Mouse (Mus musculus) lung, postnatal 14 days (tissue): Measurements from ENCODE around the gene Zfp715.

Source experiments
- DNase-seq: peaks from one replicate; pipeline ENCODE4 v3.0.0; 2021

Zfp715 gene

DNA sequence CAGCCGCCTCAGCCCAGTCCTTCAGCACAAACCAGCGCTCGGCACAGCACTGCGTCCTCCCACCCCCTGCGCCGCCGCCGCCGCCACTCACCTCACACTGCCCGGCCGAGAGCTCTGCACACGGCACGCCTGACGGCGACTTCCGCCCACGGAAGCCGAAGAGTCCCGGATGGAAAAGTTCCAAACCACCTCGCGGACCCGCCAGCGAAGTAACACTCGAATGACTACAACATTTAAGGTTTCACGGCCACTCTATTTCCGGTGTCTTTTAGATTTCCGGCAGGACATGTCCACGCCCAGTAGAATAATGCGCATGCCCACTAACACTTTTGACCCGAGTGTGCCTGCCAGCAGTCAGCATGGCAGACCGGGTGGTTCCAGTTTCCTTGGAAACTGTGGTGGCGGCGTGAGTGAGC lies at the start of gene Zfp715:
TSS of gene Zfp715 (minus strand) at position 282 of the 416 bp plus-strand sequence.
- peak; percentile 92 for DNase-seq

- DNase-seq: no peak
These were observed 48.9 kb upstream of the Zfp715 start for GRCm38 (mm10) chr7:43362021-43362420.

DNA sequence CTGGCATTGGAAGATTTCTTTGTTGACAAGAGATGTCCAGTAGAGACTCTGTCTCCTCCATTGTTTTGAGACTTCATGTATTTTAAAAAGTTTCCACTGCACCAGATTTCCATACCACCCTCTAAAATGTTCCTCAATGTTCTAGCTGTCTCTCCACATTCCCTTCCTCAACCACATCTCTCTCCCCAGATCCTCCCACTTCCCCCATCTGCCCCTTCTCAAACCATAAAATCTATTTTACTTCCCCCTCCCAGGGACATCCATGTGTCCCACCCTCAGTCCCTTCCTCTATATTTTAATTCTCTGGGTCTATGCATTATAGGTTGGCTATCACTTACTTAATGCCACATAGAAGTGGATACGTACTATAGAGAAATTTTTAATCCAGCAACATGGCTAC lies 48.3 kb upstream of the Zfp715 start:
- DNase-seq: no peak

- no peak for DNase-seq
These were observed 45.5 kb upstream of the Zfp715 start for GRCm38 (mm10) chr7:43358556-43358955.

DNA sequence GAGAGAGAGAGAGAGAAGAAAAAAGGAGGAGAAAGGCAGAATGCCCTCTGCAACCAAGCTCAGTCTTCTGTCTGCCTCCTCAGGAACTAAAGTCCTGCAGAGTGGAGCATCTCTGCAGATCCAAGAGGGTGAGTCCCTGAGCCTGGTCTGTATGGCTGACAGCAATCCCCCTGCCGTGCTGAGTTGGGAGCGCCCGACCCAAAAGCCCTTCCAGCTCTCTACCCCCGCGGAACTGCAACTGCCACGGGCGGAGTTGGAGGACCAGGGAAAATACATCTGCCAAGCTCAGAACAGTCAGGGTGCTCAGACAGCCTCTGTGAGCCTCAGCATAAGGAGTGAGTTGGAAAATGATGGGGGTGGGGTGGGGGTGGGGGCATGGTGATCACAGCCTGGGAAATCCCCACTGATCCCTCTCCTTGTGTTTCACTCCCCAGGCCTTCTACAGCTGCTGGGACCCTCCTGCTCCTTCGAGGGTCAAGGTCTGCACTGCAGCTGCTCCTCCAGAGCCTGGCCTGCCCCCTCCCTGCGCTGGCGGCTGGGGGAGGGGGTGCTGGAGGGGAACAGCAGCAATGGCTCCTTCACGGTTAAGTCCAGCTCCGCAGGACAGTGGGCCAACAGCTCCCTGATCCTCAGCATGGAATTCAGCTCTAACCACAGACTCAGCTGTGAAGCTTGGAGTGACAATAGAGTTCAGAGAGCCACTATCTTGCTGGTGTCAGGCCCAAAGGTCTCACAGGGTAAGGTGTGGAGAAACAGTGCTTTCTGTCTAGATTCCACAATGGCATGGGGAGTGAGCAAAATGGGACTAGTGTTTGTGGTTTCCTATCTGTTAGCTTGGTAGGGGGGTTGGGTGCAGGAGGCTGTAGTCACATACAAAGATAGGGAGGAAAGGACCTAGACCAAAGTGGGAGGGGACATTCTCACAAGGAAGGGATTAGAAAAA lies 42.1 kb upstream of the Zfp715 start:
- no peak for DNase-seq

GRCm38 (mm10) chr7:43353758-43354157 lies 40.7 kb upstream of the Zfp715 start:
- DNase-seq: no peak

DNA sequence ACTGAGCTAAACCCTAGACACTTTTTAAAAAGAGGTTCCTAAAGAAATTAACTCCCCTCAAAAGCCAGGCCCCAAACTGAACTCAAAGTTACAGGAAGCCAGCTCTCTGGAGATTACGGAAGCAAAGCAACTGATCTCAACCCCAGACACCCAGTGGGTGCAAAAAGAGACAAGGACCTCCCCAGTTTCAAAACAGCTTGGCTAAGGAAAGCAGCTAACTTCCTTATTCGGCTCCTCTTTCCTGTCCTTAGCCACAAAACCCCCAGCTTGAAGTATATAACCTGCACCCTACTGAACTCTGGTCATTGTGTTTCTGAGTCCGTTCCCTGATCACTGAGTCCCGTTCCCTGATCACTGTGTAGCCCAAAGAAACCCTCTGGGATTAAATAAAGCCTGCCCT lies 40.0 kb upstream of the Zfp715 start:
- no peak for DNase-seq

- DNase-seq: no peak
These were observed 38.1 kb upstream of the Zfp715 start, which contains the start of gene Siglecf for GRCm38 (mm10) chr7:43351154-43351553. Gene Siglecf (plus strand): TSS chr7:43351341.

DNA sequence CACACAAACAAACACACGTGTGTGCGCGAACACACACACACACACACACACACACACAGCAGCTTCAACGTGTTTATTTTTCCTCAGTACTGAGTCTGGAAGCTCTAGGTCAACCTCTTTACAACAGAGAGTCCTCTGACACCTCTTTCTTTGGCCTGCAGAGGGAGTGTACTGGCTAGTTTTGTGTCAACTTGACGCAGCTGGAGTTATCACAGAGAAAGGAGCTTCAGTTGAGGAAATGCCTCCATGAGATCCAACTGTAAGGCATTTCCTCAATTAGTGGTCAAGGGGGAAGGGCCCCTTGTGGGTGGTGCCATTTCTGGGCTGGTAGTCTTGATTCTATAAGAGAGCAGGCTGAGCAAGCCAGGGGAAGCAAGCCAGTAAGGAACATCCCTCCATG lies 36.5 kb upstream of the Zfp715 start:
- DNase-seq: peak; percentile 1

- DNase-seq: no peak
These were observed 33.5 kb upstream of the Zfp715 start for GRCm38 (mm10) chr7:43346571-43346970.

GRCm38 (mm10) chr7:43346148-43346547 lies 33.1 kb upstream of the Zfp715 start:
- DNase-seq: no peak

- DNase-seq: no peak
These were observed 31.4 kb upstream of the Zfp715 start for GRCm38 (mm10) chr7:43344491-43344890.

- DNase-seq: no peak
These were observed 30.9 kb upstream of the Zfp715 start for GRCm38 (mm10) chr7:43344020-43344419.

GRCm38 (mm10) chr7:43343191-43343590 lies 30.1 kb upstream of the Zfp715 start:
- DNase-seq: peak; percentile 4

GRCm38 (mm10) chr7:43340771-43341170 lies 27.7 kb upstream of the Zfp715 start:
- no peak for DNase-seq

DNA sequence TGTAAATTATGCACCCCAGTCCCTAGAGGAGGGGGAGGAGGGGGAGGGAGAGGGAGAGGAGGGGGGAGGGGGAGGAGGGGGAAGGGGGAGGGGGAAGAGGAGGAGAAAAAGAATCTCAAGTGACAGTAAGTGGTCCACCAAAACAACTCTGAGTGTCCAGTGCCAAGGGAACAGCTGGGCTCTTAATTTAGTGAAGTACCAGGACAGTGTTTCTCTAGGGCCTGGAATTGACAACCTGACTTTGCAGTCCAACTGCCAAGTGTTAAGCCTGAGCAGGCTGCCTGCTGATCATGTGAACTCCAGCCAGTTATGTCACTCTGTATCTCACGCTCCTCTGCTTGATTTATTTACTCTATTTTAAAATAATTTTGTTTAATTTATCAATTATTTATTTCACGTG lies 20.8 kb upstream of the Zfp715 start:
- no peak for DNase-seq

DNA sequence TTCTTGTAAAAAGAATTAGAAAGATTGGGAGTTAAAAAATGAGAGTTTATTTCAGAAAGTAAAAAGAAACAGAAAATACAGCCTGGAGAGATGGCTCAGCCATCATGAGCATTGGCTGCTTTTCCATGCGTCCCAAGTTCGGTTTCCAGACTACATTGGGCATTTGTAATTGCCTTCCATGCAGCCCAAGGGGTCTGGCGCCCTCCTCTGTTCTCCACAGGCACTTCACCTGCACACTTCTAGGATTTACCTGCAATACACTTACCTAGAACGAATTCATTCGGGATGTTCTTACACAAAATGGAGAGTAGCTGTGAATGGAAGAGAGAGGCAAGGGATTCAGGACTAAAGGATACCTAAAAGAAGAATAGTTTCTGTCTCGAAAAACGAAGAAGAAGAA lies 20.1 kb upstream of the Zfp715 start:
- DNase-seq: peak; percentile 40

DNA sequence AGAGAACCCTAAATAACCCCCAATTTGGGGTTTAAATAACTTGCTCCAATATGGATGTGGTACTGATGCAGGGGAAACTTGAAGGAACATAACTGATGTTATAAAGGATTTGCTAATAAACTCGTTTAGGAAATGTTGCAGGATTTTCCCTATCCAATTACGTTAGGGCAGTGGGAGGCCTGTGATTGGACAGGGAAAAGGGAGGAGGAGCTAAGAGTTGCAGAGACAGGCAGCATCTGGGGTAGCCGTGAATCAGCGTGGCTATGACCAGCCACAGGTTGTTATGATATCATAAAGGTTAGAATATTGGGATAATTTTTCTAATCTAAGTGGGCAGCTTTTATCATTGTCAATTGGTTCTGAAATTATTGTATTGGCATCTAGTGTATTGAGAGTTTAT lies 15.0 kb upstream of the Zfp715 start:
- no peak for DNase-seq

DNA sequence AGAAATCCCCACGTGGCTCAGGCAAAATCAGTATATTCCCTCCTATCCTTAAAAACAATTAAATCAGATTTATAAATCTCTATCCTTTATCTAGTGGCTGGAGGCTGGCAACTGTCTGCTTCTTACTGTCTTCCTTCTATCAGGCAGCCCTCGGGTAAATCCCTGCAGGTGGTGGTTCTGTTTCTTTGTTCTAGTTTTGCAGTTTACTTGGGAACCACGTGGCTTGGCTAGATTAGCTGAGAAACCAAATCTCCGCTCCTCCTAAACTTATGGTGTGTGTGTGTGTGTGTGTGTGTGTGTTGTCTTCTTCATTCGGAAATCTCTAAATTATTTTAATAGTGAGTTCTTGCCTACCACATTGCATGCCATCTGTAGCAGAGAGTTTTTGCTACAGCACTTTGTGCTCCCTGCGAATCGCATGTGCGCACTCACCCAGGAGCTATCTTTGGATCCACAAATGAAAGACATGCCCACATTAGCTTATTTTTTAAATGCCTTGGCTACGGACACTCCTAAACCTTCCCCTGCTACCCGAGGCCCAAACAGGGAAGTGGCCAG lies 13.2 kb upstream of the Zfp715 start:
- no peak for DNase-seq

- DNase-seq: no peak
These were observed 595 bp downstream of the Zfp715 start for GRCm38 (mm10) chr7:43312386-43313012.

DNA sequence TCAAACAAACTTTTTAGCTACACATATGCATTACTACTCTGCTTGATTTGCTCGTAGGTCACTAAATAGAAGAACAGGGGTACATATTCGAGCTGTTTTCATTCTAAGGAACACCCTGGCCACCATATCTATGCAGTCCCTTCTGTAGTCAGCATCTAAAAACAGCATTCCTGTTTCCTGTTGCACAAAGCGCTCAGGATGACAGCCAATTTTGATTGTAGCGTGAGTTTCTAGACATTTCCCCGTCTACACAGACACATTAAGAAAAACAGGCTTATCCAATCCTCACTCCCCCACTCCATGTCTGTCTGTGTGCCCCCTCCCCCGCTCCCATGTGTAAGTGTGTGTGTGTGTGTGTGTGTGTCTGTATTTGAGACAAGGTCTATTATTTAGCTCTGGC lies 1.5 kb downstream of the Zfp715 start:
- no peak for DNase-seq

DNA sequence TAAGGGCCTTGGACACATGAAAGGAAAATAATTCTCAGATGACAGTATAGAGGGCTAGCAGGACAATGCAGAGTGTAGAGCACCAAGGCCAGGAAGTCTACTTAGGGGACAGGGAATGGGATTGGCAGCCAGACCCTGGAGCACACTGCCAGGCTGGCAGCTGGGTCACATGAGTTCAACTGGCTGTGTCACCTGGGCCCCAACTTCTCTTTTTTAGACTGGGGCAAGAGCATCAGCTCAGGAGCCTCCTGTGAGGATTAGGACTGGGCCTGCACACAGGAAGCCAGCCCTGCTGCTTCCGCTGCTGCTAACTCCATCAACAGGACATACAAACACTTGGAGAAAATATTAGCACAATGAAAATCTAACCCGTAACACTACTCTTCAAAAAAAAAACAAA lies 4.0 kb downstream of the Zfp715 start:
- DNase-seq: no peak

DNA sequence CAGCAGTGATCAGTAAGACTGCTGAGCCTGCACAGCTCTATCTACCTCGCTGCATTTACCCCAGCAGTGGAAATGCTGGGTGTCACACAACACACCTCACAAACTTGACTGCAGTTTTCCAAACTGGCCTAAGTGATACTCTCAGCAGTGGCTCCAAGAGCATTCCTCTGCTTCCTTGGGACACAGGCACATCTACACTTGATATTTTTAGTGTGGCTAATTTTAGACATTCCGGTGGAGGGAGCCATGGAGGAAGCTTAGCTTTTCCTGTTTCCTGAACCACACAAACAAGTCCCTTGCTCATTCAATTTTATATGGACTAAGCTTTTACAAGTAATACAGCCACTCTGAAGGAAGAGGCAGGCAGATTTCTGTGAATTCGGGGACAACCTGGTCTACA lies 7.9 kb downstream of the Zfp715 start:
- DNase-seq: peak; percentile 22

- DNase-seq: no peak
These were observed 21.6 kb downstream of the Zfp715 start for GRCm38 (mm10) chr7:43291524-43291923.
